Mouse (Mus musculus): Measurements from ENCODE around the gene Nkain2.

- TF ChIP-seq POLR2A (IDR thresholded peaks at IDR 0.05; ENCODE audit: extremely low read depth, insufficient read depth, low read length) (no peak), CTCF (IDR thresholded peaks at IDR 0.05; ENCODE audit: extremely low read depth, insufficient read depth, low read length) (no peak)
Measured at GRCm38 (mm10) chr10:32631043-32631442, 259.2 kb downstream of the Nkain2 start.

Data from cortical plate, adult 2 months (tissue).